Mouse (Mus musculus): Measurements from ENCODE around the gene Cwc22. TPM values are rescaled to one million over a fixed set of nuclear protein-coding genes. Genes with fewer than 3 reads are reported as not detected.

Gene Cwc22
- polyA plus RNA-seq, 1 experiment from 2014 or later, result 19.7 TPM

GRCm38 (mm10) chr2:77907164-77907563 lies 39.0 kb downstream of the Cwc22 start:
- ATAC-seq (replicated peaks; ENCODE audit: low FRiP score, low read depth), result no peak
- H3K36me3 ChIP-seq (ENCODE audit: insufficient read depth, low read length), result peaks cover 49% of the 10 kb centered on the region
- H3K9ac ChIP-seq (ENCODE audit: low read depth, low read length), result no peak overlapping the region
- H3K9me3 ChIP-seq (replicated peaks; ENCODE audit: low read length), result no peaks in the 10 kb centered on the region
- no peak overlapping the region for H3K4me3 ChIP-seq (replicated peaks; ENCODE audit: low read depth, low read length)
- TF ChIP-seq CTCF (IDR thresholded peaks at IDR 0.05; ENCODE audit: low read depth), result no peak
- no peaks in the 10 kb centered on the region for H3K27me3 ChIP-seq (ENCODE audit: insufficient read depth, low read length)
- no peaks in the 10 kb centered on the region for H3K4me1 ChIP-seq (replicated peaks; ENCODE audit: insufficient read depth, low read length)
- DNase-seq (ENCODE audit: low spot score), result no peak
- no peak overlapping the region for H3K27ac ChIP-seq
- H3K4me2 ChIP-seq (ENCODE audit: low read length), result no peak overlapping the region
- 94% methylated on average over 3 of the region's 3 CpGs for WGBS

GRCm38 (mm10) chr2:77905023-77905422 lies 41.2 kb downstream of the Cwc22 start:
- H3K27ac ChIP-seq, result no peak overlapping the region
- H3K36me3 ChIP-seq (ENCODE audit: insufficient read depth, low read length), result peaks cover 44% of the 10 kb centered on the region
- no peak for DNase-seq (ENCODE audit: low spot score)
- TF ChIP-seq CTCF (IDR thresholded peaks at IDR 0.05; ENCODE audit: low read depth), result no peak
- ATAC-seq (replicated peaks; ENCODE audit: low FRiP score, low read depth), result no peak
- no peaks in the 10 kb centered on the region for H3K4me1 ChIP-seq (replicated peaks; ENCODE audit: insufficient read depth, low read length)
- H3K27me3 ChIP-seq (ENCODE audit: insufficient read depth, low read length), result no peaks in the 10 kb centered on the region
- no peak overlapping the region for H3K9ac ChIP-seq (ENCODE audit: low read depth, low read length)
- no peaks in the 10 kb centered on the region for H3K9me3 ChIP-seq (replicated peaks; ENCODE audit: low read length)
- H3K4me2 ChIP-seq (ENCODE audit: low read length), result no peak overlapping the region
- 89% methylated on average over 7 of the region's 7 CpGs for WGBS
- no peak overlapping the region for H3K4me3 ChIP-seq (replicated peaks; ENCODE audit: low read depth, low read length)

- H3K36me3 ChIP-seq (ENCODE audit: insufficient read depth, low read length), result peaks cover 49% of the 10 kb centered on the region
- DNase-seq (ENCODE audit: low spot score) (no peak), ATAC-seq (replicated peaks; ENCODE audit: low FRiP score, low read depth) (no peak)
- no peaks in the 10 kb centered on the region for H3K4me1 ChIP-seq (replicated peaks; ENCODE audit: insufficient read depth, low read length)
- H3K27me3 ChIP-seq (ENCODE audit: insufficient read depth, low read length), result no peaks in the 10 kb centered on the region
- no peaks in the 10 kb centered on the region for H3K9me3 ChIP-seq (replicated peaks; ENCODE audit: low read length)
- H3K9ac ChIP-seq (ENCODE audit: low read depth, low read length), result no peak overlapping the region
- 93% methylated on average over 10 of the region's 10 CpGs for WGBS
- H3K4me2 ChIP-seq (ENCODE audit: low read length), result no peak overlapping the region
- TF ChIP-seq CTCF (IDR thresholded peaks at IDR 0.05; ENCODE audit: low read depth), result no peak
- H3K27ac ChIP-seq, result no peak overlapping the region
- H3K4me3 ChIP-seq (replicated peaks; ENCODE audit: low read depth, low read length), result no peak overlapping the region
These were observed 41.7 kb downstream of the Cwc22 start for GRCm38 (mm10) chr2:77904495-77904894.

GRCm38 (mm10) chr2:77903979-77904378 lies 42.2 kb downstream of the Cwc22 start:
- Histone ChIP-seq H3K27me3 (ENCODE audit: insufficient read depth, low read length) (no peaks in the 10 kb centered on the region), H3K4me3 (replicated peaks; ENCODE audit: low read depth, low read length) (no peak overlapping the region), H3K9me3 (replicated peaks; ENCODE audit: low read length) (no peaks in the 10 kb centered on the region), H3K9ac (ENCODE audit: low read depth, low read length) (no peak overlapping the region), H3K4me1 (replicated peaks; ENCODE audit: insufficient read depth, low read length) (no peaks in the 10 kb centered on the region), H3K36me3 (ENCODE audit: insufficient read depth, low read length) (peaks cover 49% of the 10 kb centered on the region), H3K4me2 (ENCODE audit: low read length) (no peak overlapping the region), H3K27ac (no peak overlapping the region)
- DNase-seq (ENCODE audit: low spot score), result no peak
- TF ChIP-seq CTCF (IDR thresholded peaks at IDR 0.05; ENCODE audit: low read depth), result no peak
- ATAC-seq (replicated peaks; ENCODE audit: low FRiP score, low read depth), result no peak
- 96% methylated on average over 9 of the region's 9 CpGs for WGBS

- no peak for TF ChIP-seq CTCF (IDR thresholded peaks at IDR 0.05; ENCODE audit: low read depth)
- Histone ChIP-seq H3K36me3 (ENCODE audit: insufficient read depth, low read length) (peaks cover 55% of the 10 kb centered on the region), H3K27ac (no peak overlapping the region), H3K27me3 (ENCODE audit: insufficient read depth, low read length) (no peaks in the 10 kb centered on the region), H3K4me2 (ENCODE audit: low read length) (no peak overlapping the region), H3K4me3 (replicated peaks; ENCODE audit: low read depth, low read length) (no peak overlapping the region), H3K9ac (ENCODE audit: low read depth, low read length) (no peak overlapping the region), H3K4me1 (replicated peaks; ENCODE audit: insufficient read depth, low read length) (no peaks in the 10 kb centered on the region), H3K9me3 (replicated peaks; ENCODE audit: low read length) (no peaks in the 10 kb centered on the region)
- ATAC-seq (replicated peaks; ENCODE audit: low FRiP score, low read depth) (no peak), DNase-seq (ENCODE audit: low spot score) (no peak)
- 93% methylated on average over 3 of the region's 3 CpGs for WGBS
These were observed 43.1 kb downstream of the Cwc22 start for GRCm38 (mm10) chr2:77903098-77903497.

GRCm38 (mm10) chr2:77901269-77901668 lies 44.9 kb downstream of the Cwc22 start:
- no peaks in the 10 kb centered on the region for H3K27me3 ChIP-seq (ENCODE audit: insufficient read depth, low read length)
- no peak for TF ChIP-seq CTCF (IDR thresholded peaks at IDR 0.05; ENCODE audit: low read depth)
- no peak overlapping the region for H3K4me2 ChIP-seq (ENCODE audit: low read length)
- no peak for DNase-seq (ENCODE audit: low spot score)
- no peak for ATAC-seq (replicated peaks; ENCODE audit: low FRiP score, low read depth)
- peaks cover 60% of the 10 kb centered on the region for H3K36me3 ChIP-seq (ENCODE audit: insufficient read depth, low read length)
- WGBS, result 95% methylated on average over 5 of the region's 5 CpGs
- H3K4me1 ChIP-seq (replicated peaks; ENCODE audit: insufficient read depth, low read length), result no peaks in the 10 kb centered on the region
- no peak overlapping the region for H3K27ac ChIP-seq
- H3K9ac ChIP-seq (ENCODE audit: low read depth, low read length), result no peak overlapping the region
- H3K4me3 ChIP-seq (replicated peaks; ENCODE audit: low read depth, low read length), result no peak overlapping the region
- no peaks in the 10 kb centered on the region for H3K9me3 ChIP-seq (replicated peaks; ENCODE audit: low read length)

GRCm38 (mm10) chr2:77900741-77901140 lies 45.4 kb downstream of the Cwc22 start:
- Histone ChIP-seq H3K4me2 (ENCODE audit: low read length) (no peak overlapping the region), H3K4me3 (replicated peaks; ENCODE audit: low read depth, low read length) (no peak overlapping the region), H3K36me3 (ENCODE audit: insufficient read depth, low read length) (peaks cover 60% of the 10 kb centered on the region), H3K9me3 (replicated peaks; ENCODE audit: low read length) (no peaks in the 10 kb centered on the region), H3K27me3 (ENCODE audit: insufficient read depth, low read length) (no peaks in the 10 kb centered on the region), H3K9ac (ENCODE audit: low read depth, low read length) (no peak overlapping the region), H3K4me1 (replicated peaks; ENCODE audit: insufficient read depth, low read length) (no peaks in the 10 kb centered on the region), H3K27ac (no peak overlapping the region)
- no peak for TF ChIP-seq CTCF (IDR thresholded peaks at IDR 0.05; ENCODE audit: low read depth)
- 94% methylated on average over 5 of the region's 5 CpGs for WGBS
- DNase-seq (ENCODE audit: low spot score) (no peak), ATAC-seq (replicated peaks; ENCODE audit: low FRiP score, low read depth) (no peak)
